Mouse (Mus musculus): ENCODE results near the gene H2-D1. TPM values are rescaled to one million over a fixed set of nuclear protein-coding genes. Genes with fewer than 3 reads are reported as not detected.

H2-D1 gene
- polyA plus RNA-seq, 1 experiment from 2014 or later, result 579 TPM

DNA sequence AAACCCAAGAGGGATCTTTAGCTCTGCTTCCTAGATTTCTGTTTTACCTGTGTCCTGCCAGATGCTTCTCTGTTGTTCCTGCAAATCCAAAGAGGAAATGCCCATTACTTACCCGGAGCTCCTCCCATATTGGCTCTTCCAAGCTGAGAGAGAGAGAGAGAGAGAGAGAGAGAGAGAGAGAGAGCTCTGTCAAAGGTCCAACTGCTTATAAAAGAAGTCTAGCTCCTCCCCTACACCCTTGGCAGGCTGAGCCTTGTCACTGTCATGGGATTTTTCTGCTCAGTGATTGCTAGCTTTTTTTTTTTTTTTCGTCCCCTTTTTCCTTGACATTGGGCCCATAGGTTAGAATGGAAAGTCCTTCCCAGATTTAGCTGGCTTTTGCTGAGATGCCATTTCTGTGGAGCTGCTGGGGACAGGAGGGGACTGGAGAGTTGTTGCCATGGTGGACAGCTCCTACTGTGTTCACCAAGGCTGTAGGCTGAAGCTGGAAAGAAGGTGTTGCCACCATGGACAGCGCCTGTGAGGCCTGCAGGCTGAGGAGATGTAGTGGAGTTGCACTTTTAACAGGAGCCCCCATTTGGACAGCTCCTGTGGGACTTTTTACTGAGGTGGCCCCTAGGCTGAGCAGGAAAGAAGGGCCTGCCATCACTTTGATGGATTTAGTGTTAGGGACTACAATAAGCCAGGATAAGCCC, 7.3 kb downstream of the H2-D1 start:
- no peak overlapping the region for H3K4me2 ChIP-seq (replicated peaks; ENCODE audit: low read depth, low read length)
- no peak overlapping the region for H3K27ac ChIP-seq (ENCODE audit: low read length)
- H3K9ac ChIP-seq (replicated peaks; ENCODE audit: low read depth), result no peak overlapping the region
- H3K27me3 ChIP-seq (replicated peaks; ENCODE audit: insufficient read depth, low read length), result no peaks in the 10 kb centered on the region
- no peak overlapping the region for H3K4me3 ChIP-seq (ENCODE audit: low read depth, low read length)
- ATAC-seq, result peak; percentile 57
- peak; percentile 55 for DNase-seq (ENCODE audit: low spot score)
- WGBS, result 26% methylated on average over 3 of the region's 3 CpGs
- no peaks in the 10 kb centered on the region for H3K36me3 ChIP-seq (ENCODE audit: insufficient read depth, low read length)
- TF ChIP-seq EP300 (IDR thresholded peaks at IDR 0.05) (no peak), CTCF (IDR thresholded peaks at IDR 0.05) (no peak)
- no peaks in the 10 kb centered on the region for H3K9me3 ChIP-seq (ENCODE audit: low read length)
- no peaks in the 10 kb centered on the region for H3K4me1 ChIP-seq (ENCODE audit: insufficient read depth, low read depth, low read length)

DNA sequence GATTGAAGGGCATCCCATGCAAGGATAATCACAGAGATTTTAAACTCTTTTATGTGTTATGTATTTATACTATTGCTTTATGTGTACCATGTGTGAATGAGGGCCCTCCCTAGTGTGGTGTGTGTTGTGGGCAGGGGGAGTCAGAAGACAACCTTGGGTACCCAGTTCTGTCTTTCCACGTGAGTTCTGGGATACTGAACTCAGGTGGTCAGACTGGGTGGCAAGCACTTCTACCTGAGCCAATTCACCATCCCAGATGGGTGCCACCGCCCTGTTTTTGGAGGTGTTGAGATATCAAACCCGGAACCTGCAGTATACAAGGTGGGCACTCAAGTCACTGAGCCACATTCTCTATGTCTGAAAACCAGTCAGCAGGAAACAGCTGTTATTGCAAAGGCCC, 9.7 kb downstream of the H2-D1 start:
- no peaks in the 10 kb centered on the region for H3K36me3 ChIP-seq (ENCODE audit: insufficient read depth, low read length)
- H3K4me1 ChIP-seq (ENCODE audit: insufficient read depth, low read depth, low read length), result no peaks in the 10 kb centered on the region
- TF ChIP-seq EP300 (IDR thresholded peaks at IDR 0.05), result no peak
- TF ChIP-seq CTCF (IDR thresholded peaks at IDR 0.05), result no peak
- no peak overlapping the region for H3K4me2 ChIP-seq (replicated peaks; ENCODE audit: low read depth, low read length)
- H3K27me3 ChIP-seq (replicated peaks; ENCODE audit: insufficient read depth, low read length), result no peaks in the 10 kb centered on the region; the same call in 1 of the 2 replicates
- H3K27ac ChIP-seq (ENCODE audit: low read length), result no peak overlapping the region
- H3K4me3 ChIP-seq (ENCODE audit: low read depth, low read length), result no peak overlapping the region
- ATAC-seq, result no peak
- DNase-seq (ENCODE audit: low spot score), result no peak
- H3K9ac ChIP-seq (replicated peaks; ENCODE audit: low read depth), result no peak overlapping the region
- H3K9me3 ChIP-seq (ENCODE audit: low read length), result no peaks in the 10 kb centered on the region
- WGBS, result 57% methylated on average over 3 of the region's 3 CpGs

DNA sequence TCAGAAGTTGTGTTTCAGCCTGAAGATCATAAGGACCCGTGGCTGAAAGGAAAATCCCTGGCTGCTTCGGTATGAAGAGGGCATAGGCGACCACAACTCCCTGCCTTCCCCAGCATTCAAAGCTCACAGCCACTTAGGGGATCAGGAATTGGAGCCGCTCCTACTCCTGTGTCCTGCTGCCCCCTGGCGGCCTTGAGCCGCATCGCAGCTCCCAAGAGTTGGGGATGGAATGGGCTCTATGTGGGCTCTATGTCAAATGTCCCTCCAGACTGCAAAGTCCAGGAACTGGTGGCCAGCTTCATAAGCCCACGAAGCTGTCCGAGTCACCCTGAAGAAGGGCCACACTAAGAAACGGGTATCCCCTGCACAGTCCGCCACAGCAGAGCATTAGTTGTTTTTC, 12.2 kb downstream of the H2-D1 start:
- no peaks in the 10 kb centered on the region for H3K36me3 ChIP-seq (ENCODE audit: insufficient read depth, low read length)
- H3K9me3 ChIP-seq (ENCODE audit: low read length), result no peaks in the 10 kb centered on the region
- DNase-seq (ENCODE audit: low spot score) (peak; percentile 80), ATAC-seq (peak; percentile 80)
- WGBS, result 5% methylated on average over 11 of the region's 11 CpGs
- TF ChIP-seq EP300 (IDR thresholded peaks at IDR 0.05) (no peak), CTCF (IDR thresholded peaks at IDR 0.05) (peak; percentile 97)
- H3K9ac ChIP-seq (replicated peaks; ENCODE audit: low read depth), result no peak overlapping the region
- H3K4me2 ChIP-seq (replicated peaks; ENCODE audit: low read depth, low read length), result no peak overlapping the region
- no peak overlapping the region for H3K27ac ChIP-seq (ENCODE audit: low read length)
- no peaks in the 10 kb centered on the region for H3K4me1 ChIP-seq (ENCODE audit: insufficient read depth, low read depth, low read length)
- no peak overlapping the region for H3K4me3 ChIP-seq (ENCODE audit: low read depth, low read length)
- no peaks in the 10 kb centered on the region; the same call in 1 of the 2 replicates for H3K27me3 ChIP-seq (replicated peaks; ENCODE audit: insufficient read depth, low read length)

GRCm38 (mm10) chr17:35276304-35276864, 13.9 kb downstream of the H2-D1 start:
- no peak for TF ChIP-seq EP300 (IDR thresholded peaks at IDR 0.05)
- no peak for TF ChIP-seq CTCF (IDR thresholded peaks at IDR 0.05)
- no peak overlapping the region for H3K4me2 ChIP-seq (replicated peaks; ENCODE audit: low read depth, low read length)
- no peaks in the 10 kb centered on the region for H3K36me3 ChIP-seq (ENCODE audit: insufficient read depth, low read length)
- no peaks in the 10 kb centered on the region; the same call in 1 of the 2 replicates for H3K27me3 ChIP-seq (replicated peaks; ENCODE audit: insufficient read depth, low read length)
- no peak overlapping the region for H3K9ac ChIP-seq (replicated peaks; ENCODE audit: low read depth)
- no peak overlapping the region for H3K4me3 ChIP-seq (ENCODE audit: low read depth, low read length)
- H3K27ac ChIP-seq (ENCODE audit: low read length), result no peak overlapping the region
- no peaks in the 10 kb centered on the region for H3K4me1 ChIP-seq (ENCODE audit: insufficient read depth, low read depth, low read length)
- ATAC-seq (no peak), DNase-seq (ENCODE audit: low spot score) (peak; percentile 17)
- H3K9me3 ChIP-seq (ENCODE audit: low read length), result no peaks in the 10 kb centered on the region
- 20% methylated on average over 13 of the region's 13 CpGs for WGBS

GRCm38 (mm10) chr17:35278049-35278448, 15.5 kb downstream of the H2-D1 start:
- no peaks in the 10 kb centered on the region; the same call in 1 of the 2 replicates for H3K27me3 ChIP-seq (replicated peaks; ENCODE audit: insufficient read depth, low read length)
- H3K9ac ChIP-seq (replicated peaks; ENCODE audit: low read depth), result no peak overlapping the region
- TF ChIP-seq CTCF (IDR thresholded peaks at IDR 0.05) (no peak), EP300 (IDR thresholded peaks at IDR 0.05) (no peak)
- H3K4me3 ChIP-seq (ENCODE audit: low read depth, low read length), result no peak overlapping the region
- WGBS, result 76% methylated on average over 8 of the region's 8 CpGs
- no peak for DNase-seq (ENCODE audit: low spot score)
- H3K36me3 ChIP-seq (ENCODE audit: insufficient read depth, low read length), result no peaks in the 10 kb centered on the region
- H3K4me2 ChIP-seq (replicated peaks; ENCODE audit: low read depth, low read length), result no peak overlapping the region
- no peak for ATAC-seq
- no peaks in the 10 kb centered on the region for H3K4me1 ChIP-seq (ENCODE audit: insufficient read depth, low read depth, low read length)
- no peaks in the 10 kb centered on the region for H3K9me3 ChIP-seq (ENCODE audit: low read length)
- no peak overlapping the region for H3K27ac ChIP-seq (ENCODE audit: low read length)

GRCm38 (mm10) chr17:35278957-35279688, 16.6 kb downstream of the H2-D1 start:
- Histone ChIP-seq H3K9me3 (ENCODE audit: low read length) (no peaks in the 10 kb centered on the region), H3K36me3 (ENCODE audit: insufficient read depth, low read length) (no peaks in the 10 kb centered on the region), H3K27ac (ENCODE audit: low read length) (no peak overlapping the region), H3K4me1 (ENCODE audit: insufficient read depth, low read depth, low read length) (no peaks in the 10 kb centered on the region), H3K27me3 (replicated peaks; ENCODE audit: insufficient read depth, low read length) (no peaks in the 10 kb centered on the region; the same call in 1 of the 2 replicates), H3K4me3 (ENCODE audit: low read depth, low read length) (no peak overlapping the region), H3K4me2 (replicated peaks; ENCODE audit: low read depth, low read length) (no peak overlapping the region), H3K9ac (replicated peaks; ENCODE audit: low read depth) (no peak overlapping the region)
- TF ChIP-seq CTCF (IDR thresholded peaks at IDR 0.05) (no peak), EP300 (IDR thresholded peaks at IDR 0.05) (no peak)
- ATAC-seq (no peak), DNase-seq (ENCODE audit: low spot score) (no peak)
- 86% methylated on average over 13 of the region's 13 CpGs for WGBS
